In the genomic region with DNA sequence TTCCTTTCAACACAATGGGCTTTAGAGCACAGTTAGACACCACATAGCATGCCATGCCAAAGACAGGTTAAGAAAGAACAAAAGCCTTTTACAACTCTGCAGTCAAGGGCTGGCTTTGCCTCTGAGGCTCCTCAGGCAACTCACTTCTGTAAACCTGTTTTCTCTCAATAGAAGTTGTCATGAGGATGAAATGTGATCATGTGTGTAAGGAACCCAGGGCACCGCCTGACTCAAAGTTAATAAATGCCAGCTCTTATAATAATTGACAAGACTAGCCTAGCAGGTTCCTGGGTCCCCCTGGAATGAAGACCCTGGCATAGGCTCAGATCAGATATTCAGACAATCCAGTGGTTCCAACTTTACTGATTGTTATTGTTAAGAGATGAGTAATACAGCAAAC, we compare ENCODE assay signal across 17 mouse cellular contexts.
DNase-seq lines count a peak whose midpoint lies in the region; ATAC-seq and TF ChIP-seq lines count a peak whose summit lies in the region.
"Had no signal": no experiment of that assay in that cellular context is flagged by ENCODE, and none has a peak within 500 bp of the region (broad histone marks: within the 10 kb centered on the region; RNA-seq: fewer than 3 reads in every experiment).

No protein-coding gene starts in this region.

- H3K9me3 ChIP-seq in lung, embryonic 15.5 days: no peaks in the 10 kb centered on the region
- H3K9me3 ChIP-seq in kidney, embryonic 15.5 days (replicated peaks): no peaks in the 10 kb centered on the region
- H3K9me3 ChIP-seq in stomach, embryonic 14.5 days (ENCODE audit: control insufficient read depth, low read depth, low read length): no peaks in the 10 kb centered on the region
- H3K9me3 ChIP-seq in hindbrain, embryonic 14.5 days (ENCODE audit: control insufficient read depth, low read length): no peaks in the 10 kb centered on the region
- H3K9me3 ChIP-seq: embryonic facial prominence, embryonic 12.5 days; heart, embryonic 15.5 days; midbrain, embryonic 12.5 days had no signal

- H3K4me2 ChIP-seq in lung, embryonic 15.5 days: no peak overlapping the region
- H3K4me2 ChIP-seq in kidney, embryonic 15.5 days: peak overlapping the region; percentile 27; the same call in 1 of the 2 replicates
- no peak overlapping the region for H3K4me2 ChIP-seq in stomach, embryonic 14.5 days (replicated peaks; ENCODE audit: low read depth, low read length)
- no peak overlapping the region for H3K4me2 ChIP-seq in hindbrain, embryonic 14.5 days (replicated peaks)
- H3K4me2 ChIP-seq: embryonic facial prominence, embryonic 12.5 days; heart, embryonic 15.5 days; midbrain, embryonic 12.5 days had no signal

- H3K27ac ChIP-seq in lung, embryonic 15.5 days: peak overlapping the region; percentile 35
- peak overlapping the region; percentile 89 for H3K27ac ChIP-seq in kidney, embryonic 15.5 days
- H3K27ac ChIP-seq in stomach, embryonic 14.5 days (ENCODE audit: low read length): peak overlapping the region; percentile 59; the same call in 1 of the 2 replicates
- H3K27ac ChIP-seq in hindbrain, embryonic 14.5 days: no peak overlapping the region
- H3K27ac ChIP-seq: embryonic facial prominence, embryonic 12.5 days; heart, embryonic 15.5 days; left cerebral cortex, adult 2 months; midbrain, embryonic 12.5 days had no signal

- no peaks in the 10 kb centered on the region for H3K36me3 ChIP-seq in lung, embryonic 15.5 days
- H3K36me3 ChIP-seq in kidney, embryonic 15.5 days: no peaks in the 10 kb centered on the region
- H3K36me3 ChIP-seq in stomach, embryonic 14.5 days (ENCODE audit: control insufficient read depth, insufficient read depth, low read length): no peaks in the 10 kb centered on the region
- H3K36me3 ChIP-seq in hindbrain, embryonic 14.5 days (replicated peaks; ENCODE audit: control insufficient read depth, insufficient read depth): no peaks in the 10 kb centered on the region
- H3K36me3 ChIP-seq: embryonic facial prominence, embryonic 12.5 days; heart, embryonic 15.5 days; midbrain, embryonic 12.5 days had no signal

- H3K27me3 ChIP-seq in lung, embryonic 15.5 days: no peaks in the 10 kb centered on the region
- no peaks in the 10 kb centered on the region for H3K27me3 ChIP-seq in kidney, embryonic 15.5 days
- no peaks in the 10 kb centered on the region for H3K27me3 ChIP-seq in stomach, embryonic 14.5 days (ENCODE audit: control insufficient read depth, insufficient read depth, low read length)
- no peaks in the 10 kb centered on the region for H3K27me3 ChIP-seq in hindbrain, embryonic 14.5 days (ENCODE audit: control insufficient read depth, insufficient read depth, low read length)
- H3K27me3 ChIP-seq: heart, embryonic 15.5 days; midbrain, embryonic 12.5 days had no signal

- peaks cover 13% of the 10 kb centered on the region; the same call in 1 of the 2 replicates for H3K4me1 ChIP-seq in lung, embryonic 15.5 days
- H3K4me1 ChIP-seq in lung, adult 2 months (ENCODE audit: control insufficient read depth, insufficient read depth, low read length): peaks cover 4% of the 10 kb centered on the region
- peaks cover 31% of the 10 kb centered on the region for H3K4me1 ChIP-seq in kidney, embryonic 15.5 days
- H3K4me1 ChIP-seq in stomach, embryonic 14.5 days (ENCODE audit: control insufficient read depth, insufficient read depth, low read length): no peaks in the 10 kb centered on the region; the same call in 1 of the 2 replicates
- no peaks in the 10 kb centered on the region for H3K4me1 ChIP-seq in hindbrain, embryonic 14.5 days (replicated peaks; ENCODE audit: control insufficient read depth, insufficient read depth, low read length)
- H3K4me1 ChIP-seq: midbrain, embryonic 12.5 days had no signal

- H3K9ac ChIP-seq in lung, embryonic 15.5 days: no peak overlapping the region
- H3K9ac ChIP-seq in kidney, embryonic 15.5 days: no peak overlapping the region
- no peak overlapping the region for H3K9ac ChIP-seq in stomach, embryonic 14.5 days (replicated peaks; ENCODE audit: low read depth, low read length)
- no peak overlapping the region for H3K9ac ChIP-seq in hindbrain, embryonic 14.5 days
- H3K9ac ChIP-seq: embryonic facial prominence, embryonic 12.5 days; forebrain, postnatal 0 days; heart, embryonic 15.5 days; midbrain, embryonic 12.5 days had no signal

- TF ChIP-seq CTCF in lung, adult 2 months (IDR thresholded peaks at IDR 0.05; ENCODE audit: insufficient read depth, low read length): no peak

- no peak for ATAC-seq in lung, embryonic 15.5 days (ENCODE audit: borderline replicate concordance, extremely low read depth, low FRiP score, low TSS enrichment)
- ATAC-seq in kidney, embryonic 15.5 days (replicated peaks; ENCODE audit: low FRiP score): peak; percentile 67
- peak; percentile 80 for ATAC-seq in stomach, embryonic 14.5 days (ENCODE audit: insufficient number of reproducible peaks, insufficient read depth, low FRiP score, low read depth)
- ATAC-seq in hindbrain, embryonic 14.5 days (ENCODE audit: low FRiP score): no peak
- ATAC-seq: forebrain, postnatal 0 days had no signal

- no peak for DNase-seq in lung, adult 2 months
- DNase-seq in gonadal fat pad, adult 2 months (ENCODE audit: low read depth): peak; percentile 83
- DNase-seq in hindbrain, embryonic 14.5 days (ENCODE audit: low spot score): no peak
- DNase-seq in thymus, postnatal 4 days: no peak
- no peak for DNase-seq in right cerebral cortex, postnatal 10 days (ENCODE audit: low spot score in 2 of 2)
- DNase-seq: B cell, adult 2 months; cerebellum, postnatal 14 days; forebrain, postnatal 0 days; gastrocnemius, postnatal 14 days; thymus, adult 18-20 months had no signal

- WGBS in lung, embryonic 15.5 days: 56% methylated on average over 1 of the region's 1 CpGs
- 38% methylated on average over 1 of the region's 1 CpGs for WGBS in lung, adult 2 months
- WGBS in kidney, embryonic 15.5 days: 59% methylated on average over 1 of the region's 1 CpGs
- WGBS in stomach, embryonic 14.5 days: 58% methylated on average over 1 of the region's 1 CpGs
- 46% methylated on average over 1 of the region's 1 CpGs for WGBS in hindbrain, embryonic 14.5 days

- no peak for TF ChIP-seq POLR2A in lung, adult 2 months (IDR thresholded peaks at IDR 0.05; ENCODE audit: borderline replicate concordance, extremely low read depth, low read depth, low read length)

- H3K4me3 ChIP-seq in lung, embryonic 15.5 days: no peak overlapping the region
- H3K4me3 ChIP-seq in lung, adult 2 months (replicated peaks; ENCODE audit: extremely low read depth, low read depth, low read length): no peak overlapping the region
- H3K4me3 ChIP-seq in kidney, embryonic 15.5 days (replicated peaks): no peak overlapping the region
- no peak overlapping the region for H3K4me3 ChIP-seq in stomach, embryonic 14.5 days (ENCODE audit: low read depth, low read length)
- no peak overlapping the region for H3K4me3 ChIP-seq in hindbrain, embryonic 14.5 days (replicated peaks; ENCODE audit: low read length)
- H3K4me3 ChIP-seq: embryonic facial prominence, embryonic 12.5 days; heart, embryonic 15.5 days; left cerebral cortex, adult 2 months; midbrain, embryonic 12.5 days had no signal

Comparison
In these comparisons a context has a peak if more than half of its experiments do, and no peak if none do; other contexts are left out.
1. ATAC-seq: peak in kidney, embryonic 15.5 days (single experiment) and stomach, embryonic 14.5 days (single experiment); none in lung, embryonic 15.5 days (single experiment) and hindbrain, embryonic 14.5 days (single experiment).